Mouse (Mus musculus) CH12.LX (cell line): ENCODE measurements around the gene Relch. TPM values are rescaled to one million over a fixed set of nuclear protein-coding genes. Genes with fewer than 3 reads are reported as not detected.

Experiments
- DNase-seq: peaks from one replicate; pipeline ENCODE4 v3.0.0-alpha.2; 2013; ENCODE audit errors: extremely low read depth
- H3K27ac ChIP-seq: 2 replicates; pipeline ENCODE4 v1.5.1; 2012; ENCODE audit warnings: low read depth, mild to moderate bottlenecking, control low read depth, moderate library complexity; ENCODE audit not compliant: insufficient read depth
- H3K27me3 ChIP-seq: replicated peaks from 2 replicates; pipeline ENCODE3; 2012; ENCODE audit warnings: inconsistent platforms
- H3K36me3 ChIP-seq, 2 experiments: replicated peaks in 1 of 2; 2 replicates each; pipeline versions ENCODE3 to v1.6.1; 2012; ENCODE audit warnings: inconsistent platforms in 1 of 2, low read length in 1 of 2, mild to moderate bottlenecking in 1 of 2, mixed read lengths in 1 of 2, moderate library complexity in 1 of 2; ENCODE audit not compliant: control insufficient read depth in 1 of 2, insufficient read depth in 1 of 2
- H3K4me1 ChIP-seq, 2 experiments: 2 replicates each; pipeline ENCODE4 v1.6.1; 2012; ENCODE audit warnings: inconsistent platforms in 1 of 2, moderate library complexity in 1 of 2; ENCODE audit not compliant: insufficient read depth in 2 of 2, control insufficient read depth in 1 of 2
- H3K4me2 ChIP-seq: 2 replicates; pipeline ENCODE4 v1.6.1; 2012; ENCODE audit warnings: low read depth, mild to moderate bottlenecking, control low read depth; ENCODE audit not compliant: poor library complexity, insufficient read depth, severe bottlenecking
- H3K4me3 ChIP-seq, 3 experiments: fragments of 150-350 bp in 1 of 3; sonication (generic) in 1 of 3; replicated peaks in 1 of 3; 2 replicates each; pipeline versions ENCODE3 to v1.5.1; 2011 to 2012; ENCODE audit warnings: low read depth in 2 of 3, low read length in 2 of 3, mild to moderate bottlenecking in 2 of 3, moderate library complexity in 2 of 3, control low read depth in 1 of 3, improper control_type of control experiment in 1 of 3, inconsistent platforms in 1 of 3, mixed read lengths in 1 of 3; ENCODE audit not compliant: poor library complexity in 1 of 3
- H3K79me2 ChIP-seq: replicated peaks from 2 replicates; pipeline ENCODE4 v1.6.1; 2012; ENCODE audit warnings: mild to moderate bottlenecking, moderate library complexity; ENCODE audit not compliant: control insufficient read depth, poor library complexity, insufficient read depth, severe bottlenecking; ENCODE audit errors: extremely low read depth
- H3K9ac ChIP-seq: 2 replicates; pipeline ENCODE4 v1.6.1; 2012; ENCODE audit warnings: low read depth, mild to moderate bottlenecking, control low read depth, moderate library complexity; ENCODE audit not compliant: insufficient read depth
- H3K9me3 ChIP-seq: replicated peaks from 2 replicates; pipeline ENCODE3; 2012; ENCODE audit warnings: low read length, inconsistent platforms, mixed read lengths
- BHLHE40 ChIP-seq: IDR thresholded peaks from 2 replicates; pipeline ENCODE4 v1.6.1; 2011; ENCODE audit warnings: mild to moderate bottlenecking, low read depth, low read length, improper control_type of control experiment
- CHD1 ChIP-seq: IDR thresholded peaks from 2 replicates; pipeline ENCODE4 v1.6.1; 2012; ENCODE audit warnings: low read depth, low read length, improper control_type of control experiment, inconsistent platforms
- CTCF ChIP-seq, 2 experiments: IDR thresholded peaks in 1 of 2; conservative IDR thresholded peaks in 1 of 2; 2 replicates each; pipeline ENCODE4 v1.5.1; 2011 to 2012; ENCODE audit warnings: low read depth in 2 of 2, low read length in 2 of 2, improper control_type of control experiment in 1 of 2, inconsistent platforms in 1 of 2, mild to moderate bottlenecking in 1 of 2, moderate library complexity in 1 of 2
- ETS1 ChIP-seq: conservative IDR thresholded peaks from 2 replicates; pipeline ENCODE4 v1.6.1; 2012; ENCODE audit warnings: low read depth, mild to moderate bottlenecking, inconsistent platforms, low read length, improper control_type of control experiment, moderate library complexity
- GABPA ChIP-seq: IDR thresholded peaks from 2 replicates; pipeline ENCODE4 v1.6.1; 2012; ENCODE audit warnings: low read depth, low read length, improper control_type of control experiment, inconsistent platforms; ENCODE audit not compliant: insufficient replicate concordance
- HCFC1 ChIP-seq: IDR thresholded peaks from 2 replicates; pipeline ENCODE4 v1.6.1; 2012; ENCODE audit warnings: low read depth, mild to moderate bottlenecking, inconsistent platforms, low read length, improper control_type of control experiment
- IRF4 ChIP-seq: IDR thresholded peaks from 2 replicates; pipeline ENCODE4 v1.6.1; 2014; ENCODE audit warnings: low read depth, mild to moderate bottlenecking, inconsistent platforms, low read length, improper control_type of control experiment
- JUND ChIP-seq: conservative IDR thresholded peaks from 2 replicates; pipeline ENCODE4 v1.6.1; 2011; ENCODE audit warnings: low read depth, low read length, improper control_type of control experiment
- KAT2A ChIP-seq: IDR thresholded peaks from 2 replicates; pipeline ENCODE4 v1.6.1; 2012; ENCODE audit warnings: low read length, improper control_type of control experiment, inconsistent platforms; ENCODE audit not compliant: insufficient replicate concordance
- MAZ ChIP-seq: IDR thresholded peaks from 2 replicates; pipeline ENCODE4 v1.6.1; 2012; ENCODE audit warnings: low read depth, mild to moderate bottlenecking, inconsistent platforms, low read length, improper control_type of control experiment, moderate library complexity
- NELFE ChIP-seq: IDR thresholded peaks from 2 replicates; pipeline ENCODE4 v1.6.1; 2011; ENCODE audit warnings: low read depth, low read length, improper control_type of control experiment
- NRF1 ChIP-seq: IDR thresholded peaks from 2 replicates; pipeline ENCODE4 v1.6.1; 2014; ENCODE audit warnings: low read depth, mild to moderate bottlenecking, inconsistent platforms, low read length, improper control_type of control experiment, moderate library complexity
- PAX5 ChIP-seq: IDR thresholded peaks from 2 replicates; pipeline ENCODE4 v1.6.1; 2012; ENCODE audit warnings: low read length, inconsistent platforms, mixed read lengths
- RAD21 ChIP-seq: IDR thresholded peaks from 2 replicates; pipeline ENCODE4 v1.6.1; 2011; ENCODE audit warnings: low read depth, mild to moderate bottlenecking, low read length, improper control_type of control experiment, moderate library complexity
- RCOR1 ChIP-seq: conservative IDR thresholded peaks from 2 replicates; pipeline ENCODE4 v1.6.1; 2012; ENCODE audit warnings: low read depth, mild to moderate bottlenecking, inconsistent platforms, low read length, improper control_type of control experiment
- SIN3A ChIP-seq: IDR thresholded peaks from 2 replicates; pipeline ENCODE4 v1.6.1; 2012; ENCODE audit warnings: low read length, improper control_type of control experiment, inconsistent platforms
- SMC3 ChIP-seq: IDR thresholded peaks from 2 replicates; pipeline ENCODE4 v1.6.1; 2011; ENCODE audit warnings: low read depth, low read length, improper control_type of control experiment
- TBP ChIP-seq: conservative IDR thresholded peaks from 2 replicates; pipeline ENCODE4 v1.6.1; 2011; ENCODE audit warnings: low read depth, low read length, improper control_type of control experiment
- TCF12 ChIP-seq: IDR thresholded peaks from 2 replicates; pipeline ENCODE4 v1.6.1; 2014; ENCODE audit warnings: low read depth, mild to moderate bottlenecking, inconsistent platforms, low read length, improper control_type of control experiment
- USF2 ChIP-seq: conservative IDR thresholded peaks from 2 replicates; pipeline ENCODE4 v1.6.1; 2011; ENCODE audit warnings: low read depth, low read length, improper control_type of control experiment
- ZKSCAN1 ChIP-seq: IDR thresholded peaks from 2 replicates; pipeline ENCODE4 v1.6.1; 2012; ENCODE audit warnings: low read depth, inconsistent platforms, low read length, improper control_type of control experiment, borderline replicate concordance
- dilution Hi-C: fragments of 300-500 bp; cut with MboI; formaldehyde crosslinking; loops from 2 replicates; pipeline ENCODE4 v1.14.3; 2020; ENCODE audit warnings: low sequenced_read_pairs; ENCODE audit not compliant: extremely low pct_unique_long_range_greater_than_20kb, extremely low pct_ligation_motif_present
- in situ Hi-C: fragments of 300-500 bp; cut with MboI; formaldehyde crosslinking; loops from 3 replicates; pipeline ENCODE4 v1.14.3; 2019; ENCODE audit warnings: low sequenced_read_pairs, low pct_ligation_motif_present, low pct_unique_long_range_greater_than_20kb, mixed read lengths
- polyA plus RNA-seq: library from polyadenylated mRNA; unstranded; fragments of >175 nt; gene quantifications from 2 replicates; pipeline ENCODE4 v1.2.1, GENCODE M21; 2012; ENCODE audit warnings: low read depth; ENCODE audit not compliant: insufficient read length
- total RNA-seq, 2 experiments: library from RNA; depleted of rRNA; stranded (reverse); fragments of 300-350 nt in 1 of 2; fragments of >200 nt in 1 of 2; gene quantifications; 2 replicates each; pipeline ENCODE4 v1.2.3; 2012 to 2014

Relch gene
- total and polyA plus RNA-seq, 3 experiments, result 23.1 to 25.9 (median 24.3) TPM

GRCm38 (mm10) chr1:105780457-105781364, 117.0 kb downstream of the Relch start, which contains the start of gene Tnfrsf11a:
Gene Tnfrsf11a (plus strand): TSS chr1:105780718.
- Histone ChIP-seq H3K27me3 (no peaks in the 10 kb centered on the region), H3K9ac (peak within 1 kb of the TSS; percentile 64; the same call in 1 of the 2 replicates), H3K27ac (no peak within 1 kb of the TSS), H3K4me1 (peaks cover 8 to 29% of the 10 kb centered on the region in 2 experiments; a peak in 3 of 4 replicates), H3K4me2 (peak within 1 kb of the TSS; percentile 76), H3K4me3 (peak within 1 kb of the TSS; percentile 45 to 76 (median 50)), H3K9me3 (no peaks in the 10 kb centered on the region), H3K79me2 (no peaks in the 10 kb centered on the region), H3K36me3 (no peaks in the 10 kb centered on the region)
- dilution Hi-C loops, result no loop called here
- no peak for DNase-seq
- in situ Hi-C loops, result no loop called here
- TF ChIP-seq CTCF (conservative IDR thresholded peaks at IDR 0.05 in 1 of 2, IDR thresholded peaks at IDR 0.05 in 1 of 2; ENCODE audit: low read depth in 2 of 2, low read length in 2 of 2) (peak in 1 of 2 experiments; percentile 58; a peak in 2 of 4 replicates), RCOR1 (no peak), TBP (no peak), USF2 (no peak), IRF4 (no peak), TCF12 (no peak), RAD21 (peak; percentile 21), JUND (no peak), ZKSCAN1 (no peak), SMC3 (peak; percentile 33)

GRCm38 (mm10) chr1:105781391-105782146, 117.9 kb downstream of the Relch start:
- Histone ChIP-seq H3K27ac (no peak overlapping the region), H3K27me3 (no peaks in the 10 kb centered on the region), H3K79me2 (no peaks in the 10 kb centered on the region), H3K9me3 (no peaks in the 10 kb centered on the region), H3K9ac (no peak overlapping the region), H3K4me1 (peaks cover 10 to 35% of the 10 kb centered on the region in 2 experiments), H3K4me3 (no peak overlapping the region), H3K4me2 (peak overlapping the region; percentile 76), H3K36me3 (no peaks in the 10 kb centered on the region)
- TF ChIP-seq CHD1 (no peak), HCFC1 (no peak), USF2 (no peak), KAT2A (no peak), GABPA (no peak), BHLHE40 (no peak), ETS1 (no peak), NELFE (no peak), SIN3A (no peak), CTCF (conservative IDR thresholded peaks at IDR 0.05 in 1 of 2, IDR thresholded peaks at IDR 0.05 in 1 of 2; ENCODE audit: low read depth in 2 of 2, low read length in 2 of 2) (no peak), ZKSCAN1 (no peak), NRF1 (no peak), JUND (no peak), PAX5 (no peak), MAZ (no peak)
- dilution Hi-C loops (no loop called here), in situ Hi-C loops (no loop called here)
- no peak for DNase-seq
